Mouse (Mus musculus) heart, embryonic 13.5 days (tissue): ENCODE data around the gene Lgalsl. TPM values are rescaled to one million over a fixed set of nuclear protein-coding genes. Genes with fewer than 3 reads are reported as not detected.
A peak's percentile ranks its signal among the peaks of the same experiment; 100 is the strongest.

Experiments
- ATAC-seq: fragments of 200-750 bp; cut with Nextera tagmentation; 2 replicates; pipeline ENCODE4 v1.8.0; 2017; ENCODE audit warnings: moderate TSS enrichment; ENCODE audit not compliant: insufficient number of reproducible peaks, low FRiP score, low TSS enrichment; ENCODE audit errors: extremely low read depth
- H3K27ac ChIP-seq: fragments of 300-500 bp; sonication (generic); replicated peaks from 2 replicates; pipeline ENCODE4 v1.5.1; 2015; ENCODE audit warnings: moderate library complexity, mild to moderate bottlenecking, inconsistent platforms
- H3K27me3 ChIP-seq: fragments of 300-500 bp; sonication (generic); replicated peaks from 2 replicates; pipeline ENCODE4 v1.6.1; 2015; ENCODE audit warnings: mild to moderate bottlenecking, inconsistent platforms
- H3K36me3 ChIP-seq: fragments of 300-500 bp; sonication (generic); 2 replicates; pipeline ENCODE4 v1.6.1; 2015; ENCODE audit warnings: mild to moderate bottlenecking, inconsistent platforms
- H3K4me1 ChIP-seq: fragments of 300-500 bp; sonication (generic); 2 replicates; pipeline ENCODE4 v1.6.1; 2015; ENCODE audit warnings: inconsistent platforms
- H3K4me2 ChIP-seq: fragments of 300-500 bp; sonication (generic); 2 replicates; pipeline ENCODE4 v1.6.1; 2015; ENCODE audit warnings: inconsistent platforms, mild to moderate bottlenecking, moderate library complexity
- H3K4me3 ChIP-seq: fragments of 300-500 bp; sonication (generic); 2 replicates; pipeline ENCODE4 v1.5.1; 2015; ENCODE audit warnings: moderate library complexity, mild to moderate bottlenecking, inconsistent platforms
- H3K9ac ChIP-seq: fragments of 300-500 bp; sonication (generic); 2 replicates; pipeline ENCODE4 v1.6.1; 2015; ENCODE audit warnings: inconsistent platforms, mild to moderate bottlenecking, moderate library complexity
- H3K9me3 ChIP-seq: fragments of 300-500 bp; sonication (generic); 2 replicates; pipeline ENCODE4 v1.6.1; 2016; ENCODE audit warnings: inconsistent platforms
- WGBS: fragments of 180-500 bp; shearing (Covaris S2); methylation state at CpG from one replicate; pipeline ENCODE4 v1.1.7; 2015; ENCODE audit warnings: mixed read lengths; 5-methylcytosine and 5-hydroxymethylcytosine counted together
- polyA plus RNA-seq: library from polyadenylated mRNA; unstranded; fragments of >200 nt; fragmentation: Nextera tagmentation; extraction: Ambion mirVana; gene quantifications from 2 replicates; pipeline ENCODE4 v1.2.1, GENCODE M21; 2015

Gene Lgalsl
- polyA plus RNA-seq, 1 experiment from 2014 or later, result 35.1 TPM

DNA sequence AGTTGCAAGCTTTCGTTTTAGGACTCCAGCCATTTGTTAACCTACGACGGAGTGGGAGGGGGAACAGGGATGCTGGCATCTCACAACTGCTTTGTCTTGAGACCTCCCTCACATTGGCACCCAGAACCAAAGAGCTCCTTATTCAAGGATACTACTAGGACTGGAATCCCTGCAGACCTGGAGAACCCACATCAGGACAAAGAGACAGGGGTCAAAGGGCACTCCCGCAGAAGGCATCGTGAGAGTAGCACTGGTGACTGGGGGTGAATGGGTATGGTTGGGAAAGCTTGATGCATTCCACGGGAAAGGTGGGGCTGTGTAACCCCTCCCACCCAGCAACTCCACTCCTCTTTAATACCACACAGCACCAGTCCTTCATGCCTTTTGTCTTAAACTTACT lies 29.0 kb upstream of the Lgalsl start:
- H3K4me3 ChIP-seq, result no peak overlapping the region; the same call in 1 of the 2 replicates
- H3K4me1 ChIP-seq, result peaks cover 30% of the 10 kb centered on the region
- peak overlapping the region; percentile 53 for H3K4me2 ChIP-seq
- H3K9me3 ChIP-seq, result no peaks in the 10 kb centered on the region
- H3K36me3 ChIP-seq, result no peaks in the 10 kb centered on the region
- H3K9ac ChIP-seq, result 0 out of 2 replicates have a peak overlapping the region, but pooled peaks have one; percentile 44
- peak overlapping the region; percentile 88; the same call in 1 of the 2 replicates for H3K27ac ChIP-seq
- WGBS, result 52% methylated on average over 6 of the region's 6 CpGs
- no peak for ATAC-seq
- H3K27me3 ChIP-seq, result no peaks in the 10 kb centered on the region

DNA sequence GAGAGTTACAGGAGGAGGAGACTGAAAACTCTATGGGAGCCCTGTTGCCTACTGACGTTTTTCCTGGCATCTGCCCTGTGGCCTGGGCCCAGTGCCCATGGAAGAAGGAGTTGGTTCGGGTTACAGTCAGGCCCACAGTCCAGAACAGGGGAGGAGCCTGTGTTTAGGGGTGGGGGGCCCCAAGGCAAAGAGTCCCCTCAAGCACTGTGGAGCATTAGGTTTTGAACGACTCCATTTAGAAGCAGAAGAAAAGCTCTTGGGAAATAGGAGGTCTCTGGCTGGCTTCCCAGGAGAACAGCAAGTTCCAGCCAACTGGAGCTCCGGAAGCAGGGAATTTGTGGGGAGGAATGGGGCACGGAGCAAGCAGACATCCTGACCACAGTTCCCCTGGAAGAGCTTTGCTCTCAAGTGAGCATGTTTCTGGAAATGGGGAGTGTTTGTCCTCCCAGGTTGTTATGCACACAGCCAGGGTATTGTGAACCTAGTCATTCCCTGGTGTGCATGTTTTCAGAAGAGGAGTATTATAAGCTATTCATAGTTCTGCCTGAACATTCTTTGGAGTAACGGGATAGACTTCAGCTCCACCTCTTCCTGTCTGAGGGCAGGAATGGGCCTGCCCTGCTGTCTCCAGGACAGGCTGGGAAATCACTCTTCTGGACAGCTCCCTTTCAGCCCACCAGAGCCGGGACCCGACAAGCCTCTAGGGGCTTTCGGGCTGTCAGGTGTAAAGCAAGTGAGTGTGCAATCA lies 28.2 kb upstream of the Lgalsl start:
- Histone ChIP-seq H3K4me1 (peaks cover 30% of the 10 kb centered on the region), H3K9ac (peak overlapping the region; percentile 44), H3K27me3 (no peaks in the 10 kb centered on the region), H3K4me2 (peak overlapping the region; percentile 53), H3K36me3 (no peaks in the 10 kb centered on the region), H3K9me3 (no peaks in the 10 kb centered on the region), H3K4me3 (peak overlapping the region; percentile 21), H3K27ac (peak overlapping the region; percentile 88)
- 7% methylated on average over 9 of the region's 9 CpGs for WGBS
- ATAC-seq, result peak; percentile 51; the same call in 1 of the 2 replicates

GRCm38 (mm10) chr11:20857921-20858320 lies 27.1 kb upstream of the Lgalsl start:
- no peaks in the 10 kb centered on the region for H3K36me3 ChIP-seq
- H3K4me3 ChIP-seq, result no peak overlapping the region
- H3K4me2 ChIP-seq, result no peak overlapping the region
- H3K9ac ChIP-seq, result no peak overlapping the region
- no peak overlapping the region for H3K27ac ChIP-seq
- no peak for ATAC-seq
- no peaks in the 10 kb centered on the region for H3K9me3 ChIP-seq
- no peaks in the 10 kb centered on the region for H3K27me3 ChIP-seq
- 82% methylated on average over 4 of the region's 4 CpGs for WGBS
- peaks cover 30% of the 10 kb centered on the region for H3K4me1 ChIP-seq

DNA sequence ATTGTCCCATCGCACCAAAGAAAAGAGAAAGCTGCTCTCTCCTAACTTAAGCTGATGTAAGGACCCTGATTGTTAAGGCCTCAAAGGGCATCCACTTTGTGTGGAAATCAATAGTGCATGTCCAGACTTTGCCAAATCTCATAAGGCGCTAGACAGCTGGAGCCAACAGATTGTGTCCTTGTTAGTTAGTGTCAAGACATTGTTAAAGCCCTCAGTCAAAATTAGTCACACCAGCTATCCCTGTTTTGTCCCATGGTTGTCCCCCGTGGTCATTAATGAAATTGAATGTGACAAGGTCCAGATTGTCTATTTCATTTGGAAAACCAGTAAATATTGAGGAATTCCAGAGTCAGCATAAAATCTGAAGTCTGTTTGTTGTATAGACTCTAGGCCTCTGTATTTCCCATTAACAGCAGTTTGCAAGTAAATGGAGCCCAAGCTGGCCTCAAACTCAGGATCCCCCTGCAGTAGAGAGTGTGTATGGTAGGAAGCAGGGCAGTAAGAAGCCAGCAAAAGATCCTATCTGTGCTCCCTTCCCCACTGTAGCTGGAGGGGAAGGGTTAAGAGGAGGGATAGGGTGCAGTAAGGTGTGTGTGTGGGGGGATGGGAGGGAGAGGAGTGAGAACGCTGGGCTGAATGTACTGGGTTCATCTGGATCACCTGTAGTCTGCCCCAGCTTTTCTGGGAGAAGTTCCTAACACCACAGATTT lies 23.3 kb upstream of the Lgalsl start:
- ATAC-seq, result no peak
- Histone ChIP-seq H3K4me1 (peaks cover 29% of the 10 kb centered on the region), H3K9ac (no peak overlapping the region), H3K36me3 (no peaks in the 10 kb centered on the region), H3K4me2 (no peak overlapping the region), H3K27me3 (no peaks in the 10 kb centered on the region), H3K27ac (no peak overlapping the region), H3K9me3 (no peaks in the 10 kb centered on the region), H3K4me3 (no peak overlapping the region)
- 75% methylated on average over 4 of the region's 4 CpGs for WGBS

GRCm38 (mm10) chr11:20850196-20850595 lies 19.3 kb upstream of the Lgalsl start:
- H3K9me3 ChIP-seq, result no peaks in the 10 kb centered on the region
- no peaks in the 10 kb centered on the region for H3K27me3 ChIP-seq
- H3K4me3 ChIP-seq, result no peak overlapping the region
- H3K4me1 ChIP-seq, result peaks cover 9% of the 10 kb centered on the region
- H3K27ac ChIP-seq, result no peak overlapping the region
- H3K36me3 ChIP-seq, result no peaks in the 10 kb centered on the region
- 60% methylated on average over 1 of the region's 1 CpGs for WGBS
- no peak overlapping the region for H3K4me2 ChIP-seq
- H3K9ac ChIP-seq, result no peak overlapping the region
- no peak for ATAC-seq

GRCm38 (mm10) chr11:20849403-20849802 lies 18.5 kb upstream of the Lgalsl start:
- no peak overlapping the region for H3K4me3 ChIP-seq
- 69% methylated on average over 5 of the region's 5 CpGs for WGBS
- no peaks in the 10 kb centered on the region for H3K36me3 ChIP-seq
- H3K27me3 ChIP-seq, result no peaks in the 10 kb centered on the region
- H3K9ac ChIP-seq, result no peak overlapping the region
- H3K27ac ChIP-seq, result no peak overlapping the region
- ATAC-seq, result no peak
- H3K4me2 ChIP-seq, result no peak overlapping the region
- peaks cover 8% of the 10 kb centered on the region for H3K4me1 ChIP-seq
- H3K9me3 ChIP-seq, result no peaks in the 10 kb centered on the region

DNA sequence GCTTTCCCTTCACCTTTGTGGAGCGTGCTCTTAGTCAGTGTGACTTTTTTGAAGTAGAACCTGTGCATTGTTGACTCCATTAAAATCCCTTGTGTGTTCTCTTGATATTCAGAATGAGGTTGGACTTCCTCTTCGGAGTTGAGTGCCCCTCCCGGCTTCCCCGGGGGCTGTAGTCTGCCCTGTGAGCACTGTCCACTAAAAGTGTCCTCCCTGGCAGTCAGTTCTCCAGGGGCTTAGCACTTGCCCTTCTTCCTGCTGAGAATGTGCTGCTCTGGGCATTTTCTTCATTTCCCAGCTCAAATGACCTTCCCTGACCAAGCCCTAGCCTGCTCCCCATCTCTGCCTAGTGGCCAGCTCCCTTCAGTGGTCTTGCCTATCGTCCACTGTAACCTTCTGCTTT lies 6.5 kb upstream of the Lgalsl start:
- Histone ChIP-seq H3K27ac (no peak overlapping the region), H3K9ac (no peak overlapping the region), H3K9me3 (no peaks in the 10 kb centered on the region), H3K36me3 (no peaks in the 10 kb centered on the region), H3K4me1 (no peaks in the 10 kb centered on the region), H3K4me2 (no peak overlapping the region), H3K27me3 (no peaks in the 10 kb centered on the region), H3K4me3 (no peak overlapping the region)
- no peak for ATAC-seq
- 77% methylated on average over 5 of the region's 5 CpGs for WGBS

- H3K27me3 ChIP-seq, result no peaks in the 10 kb centered on the region
- ATAC-seq, result no peak
- H3K4me2 ChIP-seq, result peak overlapping the region; percentile 89
- H3K36me3 ChIP-seq, result peaks cover 26% of the 10 kb centered on the region
- peak overlapping the region; percentile 90; the same call in 1 of the 2 replicates for H3K27ac ChIP-seq
- peaks cover 20% of the 10 kb centered on the region for H3K4me1 ChIP-seq
- H3K9ac ChIP-seq, result peak overlapping the region; percentile 97
- H3K4me3 ChIP-seq, result peak overlapping the region; percentile 95
- no peaks in the 10 kb centered on the region for H3K9me3 ChIP-seq
- WGBS, result 20% methylated on average over 11 of the region's 11 CpGs
These were observed 813 bp upstream of the Lgalsl start for GRCm38 (mm10) chr11:20831600-20832137.

DNA sequence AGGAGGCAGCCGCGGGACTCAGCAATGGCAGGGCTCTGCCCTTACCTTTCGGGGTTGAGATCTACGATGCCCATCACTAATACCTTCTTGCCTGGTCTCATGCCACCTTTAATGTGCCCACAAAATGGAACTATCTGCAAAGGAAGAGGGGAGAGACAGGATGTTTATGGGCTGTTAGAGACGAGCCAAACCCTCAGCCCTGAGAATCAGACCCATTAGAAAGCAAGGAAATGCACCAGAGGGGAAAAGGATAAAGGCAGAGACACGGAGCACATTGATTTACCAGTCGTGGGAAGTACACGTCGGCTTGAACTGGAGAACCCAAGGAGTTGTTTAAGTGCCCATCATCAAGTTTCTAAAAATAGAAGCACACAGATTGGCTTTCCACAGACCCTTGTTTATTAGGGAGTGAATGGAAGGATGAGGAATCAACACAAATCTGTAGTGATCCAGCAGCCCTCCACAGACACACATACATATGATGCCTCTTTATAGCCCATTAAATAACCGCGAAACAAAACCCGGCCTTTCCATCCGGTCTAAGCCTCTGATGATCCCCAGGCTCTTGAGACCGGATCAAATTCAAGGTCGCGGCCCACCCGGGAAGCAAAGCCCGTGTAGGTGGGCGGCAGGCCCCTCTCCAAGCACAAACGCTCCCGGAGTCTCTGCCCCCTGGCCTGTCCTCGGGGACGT lies 717 bp downstream of the Lgalsl start:
- Histone ChIP-seq H3K9me3 (no peaks in the 10 kb centered on the region), H3K4me1 (peaks cover 20% of the 10 kb centered on the region), H3K27ac (peak overlapping the region; percentile 90), H3K4me2 (peak overlapping the region; percentile 89), H3K4me3 (peak overlapping the region; percentile 95), H3K27me3 (no peaks in the 10 kb centered on the region), H3K36me3 (peaks cover 36% of the 10 kb centered on the region), H3K9ac (peak overlapping the region; percentile 97)
- ATAC-seq, result no peak
- 12% methylated on average over 23 of the region's 23 CpGs for WGBS

GRCm38 (mm10) chr11:20829056-20829686 lies 1.7 kb downstream of the Lgalsl start:
- no peaks in the 10 kb centered on the region for H3K27me3 ChIP-seq
- ATAC-seq, result no peak
- 0 out of 2 replicates have a peak overlapping the region, but pooled peaks have one; percentile 19 for H3K9ac ChIP-seq
- H3K36me3 ChIP-seq, result peaks cover 44% of the 10 kb centered on the region
- H3K4me2 ChIP-seq, result peak overlapping the region; percentile 89
- no peak overlapping the region for H3K27ac ChIP-seq
- no peaks in the 10 kb centered on the region for H3K9me3 ChIP-seq
- WGBS, result 69% methylated on average over 9 of the region's 9 CpGs
- peak overlapping the region; percentile 95 for H3K4me3 ChIP-seq
- peaks cover 20% of the 10 kb centered on the region for H3K4me1 ChIP-seq

- H3K27ac ChIP-seq, result no peak overlapping the region
- H3K4me1 ChIP-seq, result peaks cover 3% of the 10 kb centered on the region; the same call in 1 of the 2 replicates
- no peak for ATAC-seq
- peaks cover 44% of the 10 kb centered on the region for H3K36me3 ChIP-seq
- no peak overlapping the region for H3K4me2 ChIP-seq
- 78% methylated on average over 2 of the region's 2 CpGs for WGBS
- no peaks in the 10 kb centered on the region for H3K27me3 ChIP-seq
- H3K9me3 ChIP-seq, result no peaks in the 10 kb centered on the region
- no peak overlapping the region for H3K9ac ChIP-seq
- H3K4me3 ChIP-seq, result no peak overlapping the region
These were observed 6.9 kb downstream of the Lgalsl start for GRCm38 (mm10) chr11:20823961-20824360.
